Mouse (Mus musculus): ENCODE results near the gene Map7.

GRCm38 (mm10) chr10:20121981-20122380 lies 26.3 kb upstream of the Map7 start:
- TF ChIP-seq CHD2 (IDR thresholded peaks at IDR 0.05; ENCODE audit: low read depth, low read length), result no peak
- TF ChIP-seq HCFC1 (IDR thresholded peaks at IDR 0.05; ENCODE audit: borderline replicate concordance, insufficient read depth, low read length), result no peak
- no peak for TF ChIP-seq ZNF384 (IDR thresholded peaks at IDR 0.05; ENCODE audit: low read depth, low read length)
- no peak for TF ChIP-seq MAFK (IDR thresholded peaks at IDR 0.05; ENCODE audit: insufficient read depth, low read depth, low read length)
- TF ChIP-seq ZC3H11A (IDR thresholded peaks at IDR 0.05; ENCODE audit: borderline replicate concordance, low read depth, low read length), result no peak

Measured in ES-E14 (cell line).